Mouse (Mus musculus) adrenal gland, adult 2 months (tissue): ENCODE measurements around the gene Cmss1. TPM values are rescaled to one million over a fixed set of nuclear protein-coding genes. Genes with fewer than 3 reads are reported as not detected.

Source experiments
- DNase-seq: peaks from one replicate; pipeline ENCODE4 v3.0.0; 2021
- polyA plus RNA-seq: library from polyadenylated mRNA; depleted of rRNA; stranded (reverse); fragments of >200 nt; gene quantifications from 2 replicates; pipeline ENCODE4 v1.2.3, GENCODE M21; 2012
- total RNA-seq, 2 experiments: library from RNA; stranded (reverse); gene quantifications; 2 replicates each; pipeline ENCODE4 v1.2.3; 2021

Cmss1 gene
- total and polyA plus RNA-seq, 3 experiments, result 11.4 to 19.6 (median 14.3) TPM

- DNase-seq, result no peak
Observed at GRCm38 (mm10) chr16:57473415-57474085, 133.1 kb downstream of the Cmss1 start.

- no peak for DNase-seq
Observed at GRCm38 (mm10) chr16:57471071-57471470, 135.6 kb downstream of the Cmss1 start.

GRCm38 (mm10) chr16:57470286-57470830 is 136.3 kb downstream of the Cmss1 start:
- DNase-seq, result no peak

GRCm38 (mm10) chr16:57469869-57470268 is 136.8 kb downstream of the Cmss1 start:
- no peak for DNase-seq

GRCm38 (mm10) chr16:57469301-57469700 is 137.4 kb downstream of the Cmss1 start:
- no peak for DNase-seq

GRCm38 (mm10) chr16:57465386-57465913 is 141.2 kb downstream of the Cmss1 start:
- DNase-seq, result no peak

- DNase-seq, result no peak
Observed at GRCm38 (mm10) chr16:57456003-57456402, 150.7 kb downstream of the Cmss1 start.

GRCm38 (mm10) chr16:57455573-57455972 is 151.1 kb downstream of the Cmss1 start:
- DNase-seq, result no peak

- no peak for DNase-seq
Observed at GRCm38 (mm10) chr16:57454106-57454763, 152.4 kb downstream of the Cmss1 start.

- peak; percentile 51 for DNase-seq
Observed at GRCm38 (mm10) chr16:57453009-57453408, 153.7 kb downstream of the Cmss1 start.

GRCm38 (mm10) chr16:57445096-57446094 is 161.3 kb downstream of the Cmss1 start:
- no peak for DNase-seq

GRCm38 (mm10) chr16:57440706-57441437 is 165.8 kb downstream of the Cmss1 start:
- no peak for DNase-seq

GRCm38 (mm10) chr16:57439206-57439605 is 167.5 kb downstream of the Cmss1 start:
- no peak for DNase-seq

GRCm38 (mm10) chr16:57438288-57438685 is 168.4 kb downstream of the Cmss1 start:
- DNase-seq, result no peak

GRCm38 (mm10) chr16:57437523-57438287 is 169.0 kb downstream of the Cmss1 start:
- no peak for DNase-seq

GRCm38 (mm10) chr16:57434640-57435039 is 172.0 kb downstream of the Cmss1 start:
- no peak for DNase-seq

- DNase-seq, result no peak
Observed at GRCm38 (mm10) chr16:57433671-57434070, 173.0 kb downstream of the Cmss1 start.

- DNase-seq, result no peak
Observed at GRCm38 (mm10) chr16:57433173-57433572, 173.5 kb downstream of the Cmss1 start.

GRCm38 (mm10) chr16:57431294-57431693 is 175.4 kb downstream of the Cmss1 start:
- no peak for DNase-seq

GRCm38 (mm10) chr16:57428977-57429376 is 177.7 kb downstream of the Cmss1 start:
- DNase-seq, result no peak
